In genomic region chr1:119634746-119635145, GRCm38 (mm10) we compare ENCODE assay signal across 17 mouse cellular contexts.
"Had no signal": no experiment of that assay in that cellular context is flagged by ENCODE, and none has a peak within 500 bp of the region (broad histone marks: within the 10 kb centered on the region; RNA-seq: fewer than 3 reads in every experiment).

No protein-coding gene starts in this region.

- H3K4me1 ChIP-seq: midbrain, embryonic 13.5 days; neural tube, embryonic 12.5 days; neural tube, embryonic 15.5 days; stomach, embryonic 15.5 days had no signal

- H3K4me3 ChIP-seq: left cerebral cortex, adult 2 months; liver, embryonic 13.5 days; midbrain, embryonic 13.5 days; neural tube, embryonic 12.5 days; neural tube, embryonic 15.5 days; stomach, embryonic 15.5 days had no signal

- H3K9ac ChIP-seq: liver, embryonic 13.5 days; midbrain, embryonic 13.5 days; neural tube, embryonic 12.5 days; neural tube, embryonic 15.5 days; stomach, embryonic 15.5 days had no signal

- H3K36me3 ChIP-seq: neural tube, embryonic 15.5 days had no signal

- H3K4me2 ChIP-seq: liver, embryonic 13.5 days; midbrain, embryonic 13.5 days; neural tube, embryonic 12.5 days; neural tube, embryonic 15.5 days; stomach, embryonic 15.5 days had no signal

- H3K9me3 ChIP-seq: liver, embryonic 13.5 days; midbrain, embryonic 13.5 days; neural tube, embryonic 12.5 days; neural tube, embryonic 15.5 days; stomach, embryonic 15.5 days had no signal

- H3K27ac ChIP-seq: kidney, postnatal 0 days; left cerebral cortex, adult 2 months; liver, embryonic 13.5 days; midbrain, embryonic 13.5 days; neural tube, embryonic 12.5 days; neural tube, embryonic 15.5 days; stomach, embryonic 15.5 days had no signal

- DNase-seq: kidney, adult 9 months; kidney, postnatal 25 days; layer of hippocampus, postnatal 36 days; liver, embryonic 13.5 days; lung, adult 2 months; lung, postnatal 14 days; lung, postnatal 4 days; retina, postnatal 1 day; right cerebral cortex, postnatal 25 days; spleen, adult 18-20 months; thymus, postnatal 36 days had no signal

- H3K27me3 ChIP-seq: liver, embryonic 13.5 days; midbrain, embryonic 13.5 days; neural tube, embryonic 12.5 days; neural tube, embryonic 15.5 days; stomach, embryonic 15.5 days had no signal

- ATAC-seq: midbrain, embryonic 13.5 days had no signal
